Mouse (Mus musculus) erythroblast, embryonic 14.5 days (primary cell): ENCODE measurements around the gene Ccm2.

Experiments
- GATA1 ChIP-seq: IDR thresholded peaks from 2 replicates; pipeline ENCODE4 v1.6.1; 2012; ENCODE audit warnings: low read length, inconsistent platforms, mixed read lengths
- TAL1 ChIP-seq: IDR thresholded peaks from 3 replicates; pipeline ENCODE4 v1.6.1; 2012; ENCODE audit warnings: low read length, inconsistent platforms, mixed read lengths

DNA sequence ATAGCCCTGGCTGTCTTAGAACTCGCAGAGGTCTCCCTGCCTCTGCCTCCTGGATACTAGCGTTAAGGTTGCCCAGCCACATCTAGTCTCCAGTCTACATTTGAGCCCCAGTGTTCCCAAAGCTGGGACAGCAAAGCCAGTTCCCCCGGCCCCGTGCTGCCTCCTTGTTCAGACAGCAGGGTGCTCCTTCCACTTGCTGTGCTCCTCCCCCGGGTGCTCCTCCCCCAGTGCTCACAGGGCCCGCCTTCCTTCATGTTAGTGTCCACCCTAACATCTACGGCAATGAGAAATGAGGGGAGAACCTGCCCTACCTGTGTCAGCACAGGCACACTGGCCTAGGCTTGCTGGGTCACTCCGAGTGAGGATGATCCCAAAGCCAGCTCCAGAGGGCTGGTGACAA is 39.1 kb downstream of the Ccm2 start:
- TF ChIP-seq GATA1 (no peak), TAL1 (no peak)
